Mouse (Mus musculus): Measurements from ENCODE around the gene Dnah8.

DNA sequence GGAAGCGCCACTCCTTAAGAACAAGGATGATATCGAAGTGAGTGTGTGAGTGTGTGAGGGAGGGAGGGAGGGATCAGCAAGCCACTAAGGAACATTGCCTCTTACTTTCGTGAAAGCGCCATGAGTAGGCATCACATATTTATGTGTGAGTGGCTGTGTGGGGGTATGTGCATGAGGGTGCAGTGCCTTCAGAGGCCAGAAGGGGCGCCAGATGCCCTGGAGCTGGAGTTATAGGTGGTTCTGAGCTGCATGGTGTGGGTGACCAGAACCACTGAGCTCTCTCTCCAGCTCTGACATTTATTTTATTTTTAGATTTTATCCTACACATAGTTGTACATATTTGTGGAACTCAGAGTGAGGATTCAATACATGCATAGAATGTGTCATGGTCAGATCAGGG is 94.9 kb downstream of the Dnah8 start:
- no peak for TF ChIP-seq CTCF (IDR thresholded peaks at IDR 0.05; ENCODE audit: extremely low read depth, insufficient read depth, low read length)
- TF ChIP-seq POLR2A (IDR thresholded peaks at IDR 0.05; ENCODE audit: extremely low read depth, insufficient read depth, low read length) = no peak
